Mouse (Mus musculus): ENCODE measurements around the gene Stub1.
A peak's percentile ranks its signal among the peaks of the same experiment; 100 is the strongest.
"Not testable (repeated sequence)": the region's sequence is repeated elsewhere in the genome, so short reads cannot be mapped to it uniquely, and the experiment has no call there.

Gene Stub1

GRCm38 (mm10) chr17:25823452-25823851, 9.8 kb downstream of the Stub1 start, which contains the start of gene Wdr24:
Wdr24 (plus strand) TSS chr17:25823627.
- DNase-seq (ENCODE audit: low spot score): peak; percentile 86

- DNase-seq (ENCODE audit: low spot score): no peak
These were observed 14.1 kb downstream of the Stub1 start for GRCm38 (mm10) chr17:25818851-25819780.

GRCm38 (mm10) chr17:25817662-25818061, 15.5 kb downstream of the Stub1 start:
- DNase-seq (ENCODE audit: low spot score): no peak

- DNase-seq (ENCODE audit: low spot score): peak; percentile 78
These were observed 19.7 kb downstream of the Stub1 start for GRCm38 (mm10) chr17:25813471-25813870.

GRCm38 (mm10) chr17:25810890-25811289, 22.3 kb downstream of the Stub1 start:
- no peak for DNase-seq (ENCODE audit: low spot score)

- no peak for DNase-seq (ENCODE audit: low spot score)
These were observed 23.4 kb downstream of the Stub1 start for GRCm38 (mm10) chr17:25809606-25810340.

- DNase-seq (ENCODE audit: low spot score): peak; percentile 70
These were observed 24.2 kb downstream of the Stub1 start, which contains the start of gene Fbxl16 for GRCm38 (mm10) chr17:25808789-25809605. Fbxl16 (plus strand) TSS chr17:25809085.

- DNase-seq (ENCODE audit: low spot score): no peak
These were observed 25.2 kb downstream of the Stub1 start for GRCm38 (mm10) chr17:25808028-25808427.

GRCm38 (mm10) chr17:25807452-25807851, 25.8 kb downstream of the Stub1 start:
- DNase-seq (ENCODE audit: low spot score): not testable (repeated sequence)

- no peak for DNase-seq (ENCODE audit: low spot score)
These were observed 26.7 kb downstream of the Stub1 start for GRCm38 (mm10) chr17:25806507-25806906.

GRCm38 (mm10) chr17:25802825-25803517, 30.2 kb downstream of the Stub1 start:
- no peak for DNase-seq (ENCODE audit: low spot score)

GRCm38 (mm10) chr17:25801029-25801428, 32.2 kb downstream of the Stub1 start:
- no peak for DNase-seq (ENCODE audit: low spot score)

- DNase-seq (ENCODE audit: low spot score): peak; percentile 89
These were observed 36.2 kb downstream of the Stub1 start, which contains the start of gene Metrn for GRCm38 (mm10) chr17:25796951-25797369. Metrn (minus strand) TSS chr17:25797136.

- DNase-seq (ENCODE audit: low spot score): no peak
These were observed 36.9 kb downstream of the Stub1 start for GRCm38 (mm10) chr17:25796211-25796771.

GRCm38 (mm10) chr17:25795609-25796092, 37.6 kb downstream of the Stub1 start, which contains the start of gene AC134908.4:
AC134908.4 (minus strand) TSS chr17:25795659.
- DNase-seq (ENCODE audit: low spot score): no peak

- no peak for DNase-seq (ENCODE audit: low spot score)
These were observed 38.2 kb downstream of the Stub1 start for GRCm38 (mm10) chr17:25794998-25795397.

- no peak for DNase-seq (ENCODE audit: low spot score)
These were observed 39.0 kb downstream of the Stub1 start for GRCm38 (mm10) chr17:25794197-25794596.

- peak; percentile 63 for DNase-seq (ENCODE audit: low spot score)
These were observed 40.6 kb downstream of the Stub1 start, which contains the start of gene Fam173a for GRCm38 (mm10) chr17:25792615-25793014. Fam173a (minus strand) TSS chr17:25792901.

- peak; percentile 82 for DNase-seq (ENCODE audit: low spot score)
These were observed 41.2 kb downstream of the Stub1 start for GRCm38 (mm10) chr17:25791843-25792527.

- no peak for DNase-seq (ENCODE audit: low spot score)
These were observed 41.8 kb downstream of the Stub1 start for GRCm38 (mm10) chr17:25791320-25791842.
